Mouse (Mus musculus): ENCODE data around the gene P4htm. TPM values are rescaled to one million over a fixed set of nuclear protein-coding genes. Genes with fewer than 3 reads are reported as not detected.

P4htm gene
- 19.6 and 22.4 TPM in 2 replicates for polyA plus RNA-seq (2012; rRNA removed)

DNA sequence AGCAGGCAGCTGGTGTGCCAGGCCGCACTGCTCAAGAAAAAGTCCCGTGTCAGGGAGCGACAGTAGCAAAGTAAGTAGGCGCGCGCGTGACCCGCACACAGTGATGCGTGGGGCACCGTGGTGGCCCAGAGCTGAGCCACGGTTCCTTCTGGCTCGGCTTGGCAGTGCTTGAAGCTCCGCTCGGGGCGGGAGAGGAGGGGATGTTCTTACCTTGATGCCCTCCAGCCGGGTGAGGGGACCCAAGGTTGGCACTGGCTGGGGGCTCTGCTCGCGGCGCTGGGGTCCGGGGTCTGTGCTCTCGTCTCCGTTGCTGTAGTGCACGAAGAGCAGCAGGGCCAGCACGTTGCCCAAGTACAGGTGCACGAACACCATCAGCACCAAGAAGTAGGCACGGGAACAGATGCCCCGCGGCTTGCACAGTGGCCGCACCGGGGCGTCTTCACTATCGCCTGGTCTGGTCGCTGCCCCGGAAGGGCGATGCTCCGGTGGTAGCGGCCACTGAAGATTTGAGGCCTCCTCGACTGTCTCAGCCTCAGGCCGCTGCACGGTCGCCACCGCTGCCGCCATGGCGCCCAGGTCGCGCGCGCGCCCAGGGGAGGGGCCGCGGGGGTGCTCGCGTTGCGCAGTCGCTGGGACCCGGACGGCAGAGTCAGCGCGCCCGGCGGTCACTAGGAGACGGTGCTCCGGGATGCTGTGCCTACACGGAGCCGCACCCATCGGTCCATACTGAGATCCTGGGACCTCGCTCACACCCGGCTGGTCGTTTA is at the start of gene P4htm:
TSS of gene P4htm (minus strand) at position 670 of the 767 bp plus-strand sequence.
- 0 out of 2 replicates have a peak, but pooled peaks have one; percentile 13 for TF ChIP-seq POLR2A (IDR thresholded peaks at IDR 0.05; ENCODE audit: borderline replicate concordance, extremely low read depth, low read depth, low read length)
- TF ChIP-seq CTCF (IDR thresholded peaks at IDR 0.05; ENCODE audit: insufficient read depth, low read length), result no peak
- 3% methylated on average over 69 of the region's 69 CpGs for WGBS
- DNase-seq, result peak; percentile 74

DNA sequence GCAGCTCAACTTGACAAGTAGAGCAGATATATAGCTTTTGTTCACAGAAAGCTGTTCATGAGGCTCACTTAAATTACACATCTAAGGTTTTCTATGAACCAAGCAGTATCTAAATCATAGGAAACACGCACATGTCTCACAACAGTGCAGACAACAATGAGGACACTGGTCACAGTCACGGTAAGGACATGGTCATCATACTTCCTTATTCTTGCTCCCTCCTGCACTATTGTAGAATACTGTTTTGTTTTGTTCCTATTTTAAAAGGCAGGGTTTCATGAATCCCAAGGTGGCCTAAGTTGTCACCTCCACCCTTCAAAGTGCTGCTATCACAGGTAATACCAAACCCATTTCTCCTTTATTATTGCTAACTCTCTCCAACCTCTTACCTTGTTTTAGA is 42.4 kb upstream of the P4htm start:
- 89% methylated on average over 2 of the region's 2 CpGs for WGBS
- TF ChIP-seq POLR2A (IDR thresholded peaks at IDR 0.05; ENCODE audit: borderline replicate concordance, extremely low read depth, low read depth, low read length) (no peak), CTCF (IDR thresholded peaks at IDR 0.05; ENCODE audit: insufficient read depth, low read length) (no peak)

More for the DNA sequence above, at the start of gene P4htm:
- H3K4me3 ChIP-seq (replicated peaks; ENCODE audit: extremely low read depth, low read depth, low read length), result peak within 1 kb of the TSS; percentile 53
- no peaks in the 10 kb centered on the region for H3K4me1 ChIP-seq (ENCODE audit: control insufficient read depth, insufficient read depth, low read length)

DNA sequence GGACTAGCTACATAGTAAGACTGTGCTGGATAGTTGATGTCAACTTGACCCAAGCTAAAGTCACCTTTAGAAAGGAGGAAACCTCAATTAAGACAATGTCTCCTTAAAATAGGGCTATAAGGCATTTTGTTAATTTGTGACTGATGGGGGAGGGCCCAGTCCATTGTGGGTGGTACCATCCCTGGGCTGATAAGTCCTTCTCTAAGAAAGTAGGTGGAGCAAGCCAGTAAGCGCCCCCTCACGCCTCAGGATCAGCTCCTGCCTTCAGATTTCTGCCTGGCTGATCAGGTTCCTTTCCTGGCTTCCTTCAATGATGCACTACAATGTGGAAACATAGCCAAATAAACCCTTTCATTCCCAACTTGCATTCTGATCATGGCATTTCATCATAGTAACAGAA is 37.9 kb upstream of the P4htm start:
- no peak for TF ChIP-seq CTCF (IDR thresholded peaks at IDR 0.05; ENCODE audit: insufficient read depth, low read length)
- no peak for TF ChIP-seq POLR2A (IDR thresholded peaks at IDR 0.05; ENCODE audit: borderline replicate concordance, extremely low read depth, low read depth, low read length)

More for the DNA sequence above, 42.4 kb upstream of the P4htm start:
- Histone ChIP-seq H3K4me1 (ENCODE audit: control insufficient read depth, insufficient read depth, low read length) (no peaks in the 10 kb centered on the region), H3K4me3 (replicated peaks; ENCODE audit: extremely low read depth, low read depth, low read length) (no peak overlapping the region)
- no peak for DNase-seq

DNA sequence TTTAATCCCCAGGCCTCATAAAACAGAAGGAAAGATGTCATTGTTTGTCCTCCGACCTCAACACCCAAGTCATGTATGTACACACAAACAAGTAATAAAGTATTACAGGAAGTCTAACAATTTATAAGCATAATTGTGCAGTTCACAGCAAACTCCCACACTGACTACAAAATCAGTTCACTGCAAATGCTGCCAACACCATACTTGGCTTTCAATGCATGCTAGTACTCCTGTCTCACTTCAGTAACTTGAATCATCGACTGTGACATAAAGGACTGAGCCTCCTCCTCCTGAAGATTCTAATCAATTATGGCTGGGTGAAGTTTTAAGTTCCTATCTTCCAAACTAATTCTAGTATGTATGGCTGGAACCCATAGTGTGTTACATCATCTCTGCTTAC is 36.4 kb upstream of the P4htm start:
- TF ChIP-seq POLR2A (IDR thresholded peaks at IDR 0.05; ENCODE audit: borderline replicate concordance, extremely low read depth, low read depth, low read length) (no peak), CTCF (IDR thresholded peaks at IDR 0.05; ENCODE audit: insufficient read depth, low read length) (no peak)
- no peak overlapping the region for H3K4me3 ChIP-seq (replicated peaks; ENCODE audit: extremely low read depth, low read depth, low read length)
- no peak for DNase-seq
- WGBS, result 53% methylated on average over 2 of the region's 2 CpGs
- H3K4me1 ChIP-seq (ENCODE audit: control insufficient read depth, insufficient read depth, low read length), result no peaks in the 10 kb centered on the region

More for the DNA sequence above, 37.9 kb upstream of the P4htm start:
- 77% methylated on average over 2 of the region's 2 CpGs for WGBS
- no peak for DNase-seq
- Histone ChIP-seq H3K4me3 (replicated peaks; ENCODE audit: extremely low read depth, low read depth, low read length) (no peak overlapping the region), H3K4me1 (ENCODE audit: control insufficient read depth, insufficient read depth, low read length) (no peaks in the 10 kb centered on the region)

GRCm38 (mm10) chr9:108632375-108632774 is 34.9 kb upstream of the P4htm start:
- no peak overlapping the region for H3K4me3 ChIP-seq (replicated peaks; ENCODE audit: extremely low read depth, low read depth, low read length)
- no peak for TF ChIP-seq CTCF (IDR thresholded peaks at IDR 0.05; ENCODE audit: insufficient read depth, low read length)
- no peak for TF ChIP-seq POLR2A (IDR thresholded peaks at IDR 0.05; ENCODE audit: borderline replicate concordance, extremely low read depth, low read depth, low read length)
- H3K4me1 ChIP-seq (ENCODE audit: control insufficient read depth, insufficient read depth, low read length), result peaks cover 3% of the 10 kb centered on the region; the same call in 1 of the 2 replicates
- no peak for DNase-seq
- 68% methylated on average over 5 of the region's 5 CpGs for WGBS

DNA sequence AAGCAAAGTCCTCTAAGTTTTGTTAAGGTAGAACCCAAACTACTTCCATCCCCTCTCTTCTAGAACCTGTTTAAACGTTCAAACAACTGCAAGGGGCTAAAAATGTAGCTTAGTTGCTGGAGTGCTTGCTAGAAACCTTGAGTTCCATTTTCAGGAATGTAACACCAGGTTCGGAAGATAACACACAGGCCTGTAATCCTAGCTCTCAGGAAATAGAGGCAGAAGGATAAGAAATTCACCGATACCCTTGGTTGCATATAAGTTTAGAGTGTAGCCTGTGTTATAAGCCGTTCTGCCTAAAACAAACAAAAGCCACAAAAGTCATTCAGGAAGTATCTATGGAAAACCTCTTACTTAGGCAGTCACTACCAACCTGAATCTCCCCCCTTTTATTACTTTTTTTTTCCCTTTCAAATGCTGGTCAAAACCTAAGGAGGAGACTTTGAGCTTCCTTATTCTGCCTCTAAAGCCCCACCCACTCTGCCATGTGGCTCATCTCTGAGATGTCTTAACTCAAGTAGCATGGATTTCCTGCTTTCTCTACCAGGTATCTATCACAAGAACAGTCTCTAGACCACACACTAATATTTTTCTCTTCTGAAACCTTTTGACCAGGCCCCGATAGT is 34.3 kb upstream of the P4htm start:
- no peak for DNase-seq
- 74% methylated on average over 5 of the region's 5 CpGs for WGBS
- Histone ChIP-seq H3K4me3 (replicated peaks; ENCODE audit: extremely low read depth, low read depth, low read length) (no peak overlapping the region), H3K4me1 (ENCODE audit: control insufficient read depth, insufficient read depth, low read length) (peaks cover 3% of the 10 kb centered on the region; the same call in 1 of the 2 replicates)
- TF ChIP-seq CTCF (IDR thresholded peaks at IDR 0.05; ENCODE audit: insufficient read depth, low read length), result no peak
- TF ChIP-seq POLR2A (IDR thresholded peaks at IDR 0.05; ENCODE audit: borderline replicate concordance, extremely low read depth, low read depth, low read length), result no peak

DNA sequence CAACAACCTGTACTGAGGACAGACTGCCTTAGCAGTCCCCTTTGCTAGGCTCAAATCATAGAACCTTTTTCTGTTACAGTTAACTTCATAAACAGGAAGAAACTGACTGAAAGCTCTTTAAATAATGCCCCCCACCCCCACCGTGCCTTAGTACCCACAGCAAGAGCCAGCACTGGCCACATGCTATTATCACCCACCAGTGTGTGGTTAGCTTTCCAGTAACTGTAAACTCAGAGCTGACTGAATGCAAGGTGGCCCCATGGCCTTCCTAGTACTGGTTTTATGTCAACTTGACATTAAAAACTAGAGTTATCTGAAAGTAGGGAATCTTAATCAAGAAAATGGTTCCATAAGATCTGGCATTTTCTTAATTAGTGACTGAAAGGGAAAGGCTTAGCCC is 33.2 kb upstream of the P4htm start:
- H3K4me1 ChIP-seq (ENCODE audit: control insufficient read depth, insufficient read depth, low read length), result peaks cover 5% of the 10 kb centered on the region
- WGBS, result 50% methylated on average over 1 of the region's 1 CpGs
- DNase-seq, result no peak
- TF ChIP-seq CTCF (IDR thresholded peaks at IDR 0.05; ENCODE audit: insufficient read depth, low read length) (no peak), POLR2A (IDR thresholded peaks at IDR 0.05; ENCODE audit: borderline replicate concordance, extremely low read depth, low read depth, low read length) (no peak)
- no peak overlapping the region for H3K4me3 ChIP-seq (replicated peaks; ENCODE audit: extremely low read depth, low read depth, low read length)

GRCm38 (mm10) chr9:108628141-108628540 is 30.7 kb upstream of the P4htm start:
- peaks cover 5% of the 10 kb centered on the region for H3K4me1 ChIP-seq (ENCODE audit: control insufficient read depth, insufficient read depth, low read length)
- no peak for DNase-seq
- no peak overlapping the region for H3K4me3 ChIP-seq (replicated peaks; ENCODE audit: extremely low read depth, low read depth, low read length)
- WGBS, result 56% methylated on average over 4 of the region's 4 CpGs
- no peak for TF ChIP-seq CTCF (IDR thresholded peaks at IDR 0.05; ENCODE audit: insufficient read depth, low read length)
- no peak for TF ChIP-seq POLR2A (IDR thresholded peaks at IDR 0.05; ENCODE audit: borderline replicate concordance, extremely low read depth, low read depth, low read length)

GRCm38 (mm10) chr9:108626498-108626897 is 29.0 kb upstream of the P4htm start:
- 27% methylated on average over 2 of the region's 2 CpGs for WGBS
- no peak overlapping the region for H3K4me3 ChIP-seq (replicated peaks; ENCODE audit: extremely low read depth, low read depth, low read length)
- H3K4me1 ChIP-seq (ENCODE audit: control insufficient read depth, insufficient read depth, low read length), result peaks cover 5% of the 10 kb centered on the region
- TF ChIP-seq CTCF (IDR thresholded peaks at IDR 0.05; ENCODE audit: insufficient read depth, low read length) (no peak), POLR2A (IDR thresholded peaks at IDR 0.05; ENCODE audit: borderline replicate concordance, extremely low read depth, low read depth, low read length) (no peak)
- peak; percentile 33 for DNase-seq

Measured in lung, adult 2 months (tissue).